Mouse (Mus musculus) gonadal fat pad, adult 2 months (tissue): ENCODE data around the gene Tmem86a. TPM values are rescaled to one million over a fixed set of nuclear protein-coding genes. Genes with fewer than 3 reads are reported as not detected.
A peak's percentile ranks its signal among the peaks of the same experiment; 100 is the strongest.
"Not testable (repeated sequence)": the region's sequence is repeated elsewhere in the genome, so short reads cannot be mapped to it uniquely, and the experiment has no call there.

Experiments
- DNase-seq: peaks from one replicate; pipeline ENCODE4 v3.0.0-alpha.2; 2012; ENCODE audit warnings: low read depth
- polyA plus RNA-seq: library from polyadenylated mRNA; depleted of rRNA; stranded (reverse); fragments of >200 nt; gene quantifications from 2 replicates; pipeline ENCODE4 v1.2.3, GENCODE M21; 2012; rRNA removed

Gene Tmem86a
- polyA plus RNA-seq = 28.8 and 29.4 TPM in 2 replicates

- DNase-seq = no peak
Observed at GRCm38 (mm10) chr7:47050366-47050765, at the start of gene Tmem86a. Gene Tmem86a, plus strand, starts transcription at chr7:47050601.

- DNase-seq = no peak
Observed at GRCm38 (mm10) chr7:47000644-47000983, 49.8 kb upstream of the Tmem86a start.

GRCm38 (mm10) chr7:47001125-47001899 is 49.1 kb upstream of the Tmem86a start:
- DNase-seq = no peak

- no peak for DNase-seq
Observed at GRCm38 (mm10) chr7:47001900-47002275, 48.5 kb upstream of the Tmem86a start.

- no peak for DNase-seq
Observed at GRCm38 (mm10) chr7:47003411-47004115, 46.8 kb upstream of the Tmem86a start.

- DNase-seq = no peak
Observed at GRCm38 (mm10) chr7:47007109-47007780, 43.2 kb upstream of the Tmem86a start.

- no peak for DNase-seq
Observed at GRCm38 (mm10) chr7:47007818-47008167, 42.6 kb upstream of the Tmem86a start.

GRCm38 (mm10) chr7:47008168-47008993 is 42.0 kb upstream of the Tmem86a start, which contains the start of gene Spty2d1:
Gene Spty2d1, minus strand, starts transcription at chr7:47008411.
- peak; percentile 90 for DNase-seq

- no peak for DNase-seq
Observed at GRCm38 (mm10) chr7:47013131-47013767, 37.2 kb upstream of the Tmem86a start.

- no peak for DNase-seq
Observed at GRCm38 (mm10) chr7:47014564-47015389, 35.6 kb upstream of the Tmem86a start.

- DNase-seq = no peak
Observed at GRCm38 (mm10) chr7:47015390-47016065, 34.9 kb upstream of the Tmem86a start.

- no peak for DNase-seq
Observed at GRCm38 (mm10) chr7:47016602-47017001, 33.8 kb upstream of the Tmem86a start.

- no peak for DNase-seq
Observed at GRCm38 (mm10) chr7:47017146-47017545, 33.3 kb upstream of the Tmem86a start.

- DNase-seq = no peak
Observed at GRCm38 (mm10) chr7:47019641-47020040, 30.8 kb upstream of the Tmem86a start.

GRCm38 (mm10) chr7:47020956-47021355 is 29.4 kb upstream of the Tmem86a start:
- DNase-seq = no peak

GRCm38 (mm10) chr7:47022482-47022881 is 27.9 kb upstream of the Tmem86a start:
- DNase-seq = no peak

- DNase-seq = no peak
Observed at GRCm38 (mm10) chr7:47023530-47023929, 26.9 kb upstream of the Tmem86a start.

GRCm38 (mm10) chr7:47024454-47024853 is 25.9 kb upstream of the Tmem86a start:
- no peak for DNase-seq

GRCm38 (mm10) chr7:47025429-47025828 is 25.0 kb upstream of the Tmem86a start:
- no peak for DNase-seq

- DNase-seq = not testable (repeated sequence)
Observed at GRCm38 (mm10) chr7:47026899-47027298, 23.5 kb upstream of the Tmem86a start.
